Mouse (Mus musculus) megakaryocyte-erythroid progenitor cell, adult 5-6 weeks (primary cell): ENCODE data around the gene Olfr827. TPM values are rescaled to one million over a fixed set of nuclear protein-coding genes. Genes with fewer than 3 reads are reported as not detected.

Experiments
- ATAC-seq: replicated peaks from 2 replicates; pipeline ENCODE4 v1.8.0; 2016; ENCODE audit warnings: mild to moderate bottlenecking, inconsistent platforms; ENCODE audit not compliant: severe bottlenecking, poor library complexity, low FRiP score, low TSS enrichment
- total RNA-seq, 2 experiments: library from RNA; stranded (forward) in 1 of 2; stranded (reverse) in 1 of 2; fragments of 200-1000, 215-1000 nt in 1 of 2; fragments of >200 nt in 1 of 2; fragmentation: Nextera tagmentation in 1 of 2; gene quantifications; 2 replicates each; pipeline ENCODE4 v1.2.3; 2014 to 2017

Gene Olfr827
- total RNA-seq (2014; fragmentation: Nextera tagmentation) (not detected in 2 replicates), total RNA-seq (2017) (not detected in 2 replicates)

DNA sequence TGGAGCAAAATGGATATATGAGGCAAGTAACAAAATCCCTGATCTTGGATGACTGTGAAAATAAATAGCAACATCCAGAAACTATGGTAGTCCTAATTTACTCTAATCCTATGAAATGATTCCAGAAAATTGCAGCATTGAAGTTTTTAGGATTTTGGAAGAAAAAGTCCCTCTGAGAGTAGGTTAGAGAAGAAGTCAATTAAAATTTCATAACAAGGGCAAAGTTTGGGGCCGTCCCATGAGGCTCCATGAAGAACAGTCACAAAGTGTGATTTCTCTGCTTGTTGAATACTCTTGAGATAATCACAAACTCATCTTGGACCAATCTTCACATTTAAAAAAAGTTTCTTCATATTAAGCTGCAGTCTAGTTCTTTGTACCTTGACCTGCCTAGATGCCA, at the start of gene Olfr827:
Gene Olfr827 (minus strand): TSS at position 101 of the 400 bp plus-strand sequence.
- ATAC-seq: no peak

GRCm38 (mm10) chr10:130263203-130263602, 49.0 kb upstream of the Olfr827 start:
- ATAC-seq: no peak

GRCm38 (mm10) chr10:130259483-130259882, 45.3 kb upstream of the Olfr827 start:
- no peak for ATAC-seq

DNA sequence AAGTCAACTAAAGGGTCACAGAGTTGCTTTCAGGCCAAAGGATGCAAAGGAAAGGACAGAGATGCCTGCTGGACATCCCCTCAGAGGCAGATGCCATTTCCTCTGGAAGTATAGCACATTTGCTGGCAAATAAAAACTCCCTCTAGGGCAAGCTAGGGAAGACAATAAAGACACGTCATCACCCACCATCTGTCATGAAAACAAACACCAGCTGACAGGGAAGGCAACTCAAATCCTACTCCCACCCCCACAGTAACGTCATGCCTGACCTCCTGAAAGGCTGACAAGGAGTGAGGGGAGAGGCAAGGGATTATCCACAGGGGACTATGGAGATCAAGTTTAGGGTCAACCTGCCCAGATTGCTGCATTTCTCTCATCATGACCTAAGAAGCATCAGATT, 30.1 kb upstream of the Olfr827 start:
- ATAC-seq: no peak

- no peak for ATAC-seq
These were observed 24.4 kb upstream of the Olfr827 start for GRCm38 (mm10) chr10:130238318-130239209.

DNA sequence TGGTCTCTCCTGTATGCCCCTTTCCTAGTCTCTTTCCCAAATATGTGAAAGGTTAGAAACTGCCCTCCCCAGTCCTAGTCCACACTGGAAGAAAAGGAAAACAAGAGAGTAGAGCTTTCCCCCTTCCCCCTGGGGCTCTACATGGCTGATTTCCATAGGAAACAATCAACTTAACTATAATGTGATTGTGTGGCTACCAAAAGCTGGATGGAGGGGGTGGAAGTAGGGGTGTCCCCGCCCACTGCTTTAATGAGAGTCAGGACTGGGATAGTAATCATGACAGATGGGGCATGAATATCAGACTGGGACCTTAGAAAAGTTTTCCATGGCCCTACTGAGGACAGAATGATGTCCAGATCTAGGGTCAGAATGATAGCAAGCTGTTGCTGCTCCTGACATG, 20.4 kb upstream of the Olfr827 start:
- ATAC-seq: no peak

GRCm38 (mm10) chr10:130232117-130232516, 17.9 kb upstream of the Olfr827 start:
- ATAC-seq: no peak

GRCm38 (mm10) chr10:130229584-130229983, 15.4 kb upstream of the Olfr827 start:
- peak; percentile 54; the same call in 1 of the 2 replicates for ATAC-seq

DNA sequence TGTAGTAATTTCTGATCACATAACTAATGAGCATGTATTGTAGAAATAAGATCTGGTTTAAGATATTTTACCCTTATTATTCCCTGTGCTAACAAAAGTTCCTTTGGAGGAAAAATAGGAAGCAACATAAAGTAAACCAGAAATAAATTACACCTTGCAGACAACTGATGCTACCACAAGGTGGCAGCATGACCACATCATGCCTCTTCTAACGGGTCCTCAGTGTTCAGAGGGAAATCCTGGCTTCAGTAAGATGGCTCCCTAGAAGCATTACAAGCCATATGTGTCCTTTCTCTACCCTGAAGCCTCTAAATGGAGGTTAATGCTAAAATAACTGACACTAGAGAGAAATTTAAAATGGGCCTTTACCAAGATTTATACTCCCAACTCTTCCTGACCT, 14.0 kb upstream of the Olfr827 start:
- ATAC-seq: peak; percentile 94

GRCm38 (mm10) chr10:130225034-130225433, 10.8 kb upstream of the Olfr827 start:
- ATAC-seq: no peak

DNA sequence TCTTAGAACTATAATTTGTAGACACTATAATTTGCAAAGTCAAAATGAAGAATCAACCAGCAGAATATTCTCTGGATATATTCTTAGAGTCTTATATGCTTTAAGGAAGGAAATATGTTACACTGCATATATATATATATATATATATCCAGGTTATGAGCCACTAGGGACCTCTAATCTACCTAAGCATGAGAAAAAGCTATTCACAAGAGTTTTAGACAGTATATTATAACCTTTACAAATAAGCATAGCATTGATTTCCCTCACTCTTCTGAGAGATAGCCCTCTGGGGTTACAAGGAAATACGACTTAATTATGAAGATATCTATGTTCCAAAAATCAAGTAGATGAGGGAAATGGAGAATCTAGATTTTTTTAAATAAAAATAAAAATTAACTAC, 30.1 kb downstream of the Olfr827 start, which contains the start of gene Olfr826:
Gene Olfr826 (minus strand): TSS at position 101 of the 400 bp plus-strand sequence.
- no peak for ATAC-seq

DNA sequence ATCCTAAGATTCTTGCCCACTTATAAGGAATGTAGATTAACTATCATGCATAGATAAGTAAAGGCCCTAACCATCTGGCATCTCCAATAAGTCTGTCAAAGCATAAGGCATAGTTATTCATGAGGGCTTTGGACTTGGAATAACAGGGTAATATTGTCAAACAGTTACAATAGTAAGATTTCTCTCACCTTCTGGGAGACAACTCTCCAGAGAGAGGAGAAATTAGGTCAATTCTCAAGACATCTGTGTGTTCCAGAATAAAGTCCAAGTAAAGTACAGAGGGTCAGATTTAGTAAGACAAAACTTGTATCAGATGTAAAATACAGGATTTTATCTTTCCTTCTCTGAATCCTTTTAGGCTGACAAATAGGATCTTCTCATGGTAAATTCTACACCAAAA, 47.5 kb downstream of the Olfr827 start, which contains the start of gene Olfr825:
Gene Olfr825 (minus strand): TSS at position 101 of the 400 bp plus-strand sequence.
- no peak for ATAC-seq

DNA sequence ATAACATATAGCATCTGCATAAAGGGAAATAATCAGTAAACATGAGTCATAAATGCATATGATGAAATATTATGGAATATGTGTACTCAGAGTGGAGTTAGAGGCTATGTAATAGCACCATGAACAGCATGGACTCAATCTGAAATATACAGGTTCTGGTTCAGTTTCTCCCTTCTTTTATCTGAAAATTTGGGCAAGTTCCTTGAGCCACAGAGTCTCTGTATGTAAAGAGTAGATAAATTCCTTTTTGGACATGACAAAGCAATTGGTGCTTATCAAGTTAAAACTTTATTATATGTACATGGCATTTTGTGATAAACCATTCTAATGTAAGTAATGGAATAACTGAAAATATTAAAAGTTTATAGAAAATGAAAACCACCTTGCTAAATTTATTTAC, 49.0 kb downstream of the Olfr827 start:
- ATAC-seq: peak; percentile 92

Other genes starting within 250 kb of the Olfr827 start
- gene Olfr819, start 247.1 kb downstream of the Olfr827 start, total RNA-seq (2014; fragmentation: Nextera tagmentation): not detected in 2 replicates
- not detected in 2 replicates for gene Olfr819, start 247.1 kb downstream of the Olfr827 start, total RNA-seq (2017)
- gene Olfr247, start 238.3 kb downstream of the Olfr827 start, total RNA-seq (2014; fragmentation: Nextera tagmentation): not detected in 2 replicates
- not detected in 2 replicates for gene Olfr247, start 238.3 kb downstream of the Olfr827 start, total RNA-seq (2017)
- not detected in 2 replicates for gene Gm10310, start 229.3 kb downstream of the Olfr827 start, total RNA-seq (2014; fragmentation: Nextera tagmentation)
- gene Gm10310, start 229.3 kb downstream of the Olfr827 start, total RNA-seq (2017): not detected in 2 replicates
- gene Olfr820, start 201.8 kb downstream of the Olfr827 start, total RNA-seq (2014; fragmentation: Nextera tagmentation): not detected in 2 replicates
- not detected in 2 replicates for gene Olfr820, start 201.8 kb downstream of the Olfr827 start, total RNA-seq (2017)
- not detected in 2 replicates for gene Olfr821, start 184.1 kb downstream of the Olfr827 start, total RNA-seq (2014; fragmentation: Nextera tagmentation)
- not detected in 2 replicates for gene Olfr821, start 184.1 kb downstream of the Olfr827 start, total RNA-seq (2017)
- not detected in 2 replicates for gene Olfr822, start 143.2 kb downstream of the Olfr827 start, total RNA-seq (2014; fragmentation: Nextera tagmentation)
- not detected in 2 replicates for gene Olfr822, start 143.2 kb downstream of the Olfr827 start, total RNA-seq (2017)
- not detected in 2 replicates for gene Olfr823, start 99.0 kb downstream of the Olfr827 start, total RNA-seq (2014; fragmentation: Nextera tagmentation)
- not detected in 2 replicates for gene Olfr823, start 99.0 kb downstream of the Olfr827 start, total RNA-seq (2017)
- gene Olfr824, start 84.4 kb downstream of the Olfr827 start, total RNA-seq (2014; fragmentation: Nextera tagmentation): not detected in 2 replicates
- not detected in 2 replicates for gene Olfr824, start 84.4 kb downstream of the Olfr827 start, total RNA-seq (2017)
- gene Olfr825, start 47.6 kb downstream of the Olfr827 start, total RNA-seq (2014; fragmentation: Nextera tagmentation): not detected in 2 replicates
- gene Olfr825, start 47.6 kb downstream of the Olfr827 start, total RNA-seq (2017): not detected in 2 replicates
- gene Olfr826, start 30.2 kb downstream of the Olfr827 start, total RNA-seq (2014; fragmentation: Nextera tagmentation): not detected in 2 replicates
- not detected in 2 replicates for gene Olfr826, start 30.2 kb downstream of the Olfr827 start, total RNA-seq (2017)
- not detected in 2 replicates for gene Neurod4, start 65.8 kb upstream of the Olfr827 start, total RNA-seq (2014; fragmentation: Nextera tagmentation)
- gene Neurod4, start 65.8 kb upstream of the Olfr827 start, total RNA-seq (2017): not detected in 2 replicates
- gene Tespa1, start 108.5 kb upstream of the Olfr827 start, total RNA-seq (2014; fragmentation: Nextera tagmentation): 2.6 and 3.7 TPM in 2 replicates
- 10.9 and 12.2 TPM in 2 replicates for gene Tespa1, start 108.5 kb upstream of the Olfr827 start, total RNA-seq (2017)
- not detected in 2 replicates for gene Vmn2r84, start 179.9 kb upstream of the Olfr827 start, total RNA-seq (2014; fragmentation: Nextera tagmentation)
- gene Vmn2r84, start 179.9 kb upstream of the Olfr827 start, total RNA-seq (2017): not detected in 2 replicates
- gene Vmn2r85, start 215.3 kb upstream of the Olfr827 start, total RNA-seq (2014; fragmentation: Nextera tagmentation): 0.17 TPM in 1 of 2 replicates, not detected in the other
- not detected in 2 replicates for gene Vmn2r85, start 215.3 kb upstream of the Olfr827 start, total RNA-seq (2017)
- gene Vmn2r86, start 241.6 kb upstream of the Olfr827 start, total RNA-seq (2014; fragmentation: Nextera tagmentation): not detected in 2 replicates
- not detected in 2 replicates for gene Vmn2r86, start 241.6 kb upstream of the Olfr827 start, total RNA-seq (2017)